Mouse (Mus musculus): Measurements from ENCODE around the gene Cpz. TPM values are rescaled to one million over a fixed set of nuclear protein-coding genes. Genes with fewer than 3 reads are reported as not detected.

The Cpz gene
- polyA plus RNA-seq, 1 experiment from 2014 or later = 13.6 TPM

DNA sequence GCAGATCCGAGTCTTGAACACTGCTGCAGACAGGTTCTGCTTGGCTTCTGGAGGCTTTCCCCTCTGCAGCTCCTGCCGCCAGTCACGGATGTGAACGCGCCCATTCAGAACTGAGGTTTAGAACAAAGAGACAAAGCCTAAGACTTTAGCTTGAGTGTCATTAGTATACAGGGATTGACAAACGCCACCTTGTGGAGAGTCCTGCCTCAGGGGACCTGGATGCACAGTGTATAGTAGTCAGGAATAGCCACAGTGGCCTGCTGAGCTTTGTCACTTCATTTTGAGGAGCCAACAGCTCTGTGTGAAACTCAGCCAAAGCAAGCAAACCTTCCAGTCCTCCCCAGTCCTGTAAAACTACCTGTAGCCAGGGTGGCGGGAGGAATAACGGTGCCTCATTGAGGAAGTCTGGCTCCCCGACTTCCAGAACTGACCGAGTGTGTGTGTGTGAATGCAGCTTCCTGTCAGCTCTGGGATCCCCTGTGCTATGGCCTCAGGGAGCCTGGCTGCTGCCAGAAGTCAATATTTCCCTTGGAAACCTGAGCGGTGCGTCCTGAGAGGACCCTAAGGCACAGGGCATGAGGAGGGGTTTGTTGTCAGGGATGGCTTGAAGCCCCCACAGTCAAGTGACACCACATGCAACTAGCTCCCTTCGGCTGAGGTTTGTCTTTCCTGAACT lies 32.6 kb upstream of the Cpz start:
- Histone ChIP-seq H3K9me3 (ENCODE audit: control insufficient read depth, low read length) (no peaks in the 10 kb centered on the region), H3K4me2 (ENCODE audit: low read depth, low read length) (no peak overlapping the region), H3K9ac (ENCODE audit: low read depth, low read length) (no peak overlapping the region), H3K27ac (ENCODE audit: low read length) (no peak overlapping the region), H3K4me3 (ENCODE audit: low read length) (no peak overlapping the region), H3K4me1 (ENCODE audit: control insufficient read depth, insufficient read depth, low read length) (0 out of 2 replicates have a peak, but pooled peaks cover 2% of the 10 kb centered on the region), H3K27me3 (replicated peaks; ENCODE audit: control insufficient read depth, insufficient read depth, low read length) (no peaks in the 10 kb centered on the region), H3K36me3 (ENCODE audit: control insufficient read depth, insufficient read depth, low read length) (peaks cover 25% of the 10 kb centered on the region)
- WGBS = 77% methylated on average over 13 of the region's 13 CpGs
- ATAC-seq = no peak

DNA sequence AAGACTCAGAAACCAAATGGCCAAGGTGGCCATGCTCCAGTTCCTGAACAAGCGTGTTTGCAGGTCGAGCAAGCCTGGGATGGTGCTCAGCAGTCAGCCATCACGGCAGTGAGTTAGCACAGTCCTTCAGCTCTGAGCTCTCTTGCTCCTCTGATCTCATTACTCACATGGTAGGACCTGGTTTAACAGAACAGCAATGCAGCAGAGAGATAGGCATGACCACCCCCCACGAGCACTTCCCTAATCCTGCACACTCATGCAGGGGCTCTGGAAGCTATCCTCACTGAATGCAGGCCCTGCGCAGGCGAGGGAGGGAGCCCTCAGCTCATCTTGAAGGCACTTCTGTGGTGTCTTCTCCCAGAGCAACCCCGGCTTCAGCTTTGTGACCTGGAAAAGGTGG lies 30.9 kb upstream of the Cpz start:
- Histone ChIP-seq H3K27ac (ENCODE audit: low read length) (no peak overlapping the region), H3K9ac (ENCODE audit: low read depth, low read length) (no peak overlapping the region), H3K36me3 (ENCODE audit: control insufficient read depth, insufficient read depth, low read length) (peaks cover 18% of the 10 kb centered on the region; the same call in 1 of the 2 replicates), H3K9me3 (ENCODE audit: control insufficient read depth, low read length) (no peaks in the 10 kb centered on the region), H3K4me2 (ENCODE audit: low read depth, low read length) (no peak overlapping the region), H3K27me3 (replicated peaks; ENCODE audit: control insufficient read depth, insufficient read depth, low read length) (no peaks in the 10 kb centered on the region), H3K4me3 (ENCODE audit: low read length) (no peak overlapping the region), H3K4me1 (ENCODE audit: control insufficient read depth, insufficient read depth, low read length) (peaks cover 13% of the 10 kb centered on the region)
- 88% methylated on average over 7 of the region's 7 CpGs for WGBS
- ATAC-seq = no peak

DNA sequence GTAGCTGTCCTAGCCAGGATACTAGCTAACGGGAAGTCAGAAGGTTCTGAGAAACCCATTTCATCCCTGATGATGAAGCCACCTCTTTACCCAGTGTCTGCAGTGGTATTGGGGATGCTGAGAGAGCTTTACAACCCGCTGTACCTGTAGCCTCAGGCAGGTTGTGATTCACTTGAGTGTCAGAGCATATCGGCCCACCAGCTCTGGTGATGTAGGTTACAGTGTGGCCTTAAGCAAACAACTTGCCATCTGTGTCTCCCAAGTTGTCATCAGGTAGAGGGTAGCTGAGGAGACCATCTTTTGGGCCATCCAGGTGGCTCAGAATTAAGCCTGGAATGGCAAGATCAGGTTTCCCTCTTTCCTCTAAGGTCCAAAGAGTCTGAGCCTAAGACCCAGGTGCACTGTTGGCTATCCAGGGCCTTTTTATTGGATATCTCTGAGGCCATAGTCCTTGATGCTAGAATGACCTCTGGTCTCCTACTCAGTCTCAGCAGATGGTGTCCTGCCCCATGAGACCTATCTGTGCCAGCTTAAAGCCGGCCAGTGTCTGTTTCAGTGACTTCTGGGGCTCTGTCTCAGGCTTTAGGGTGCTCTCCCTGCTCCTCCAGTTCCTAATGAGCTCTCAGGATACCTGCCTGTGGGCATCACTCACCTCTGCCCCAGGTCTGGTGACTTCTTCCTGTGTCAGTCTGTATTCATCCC lies 27.5 kb upstream of the Cpz start:
- peak; percentile 33; the same call in 1 of the 2 replicates for ATAC-seq
- 85% methylated on average over 4 of the region's 4 CpGs for WGBS

DNA sequence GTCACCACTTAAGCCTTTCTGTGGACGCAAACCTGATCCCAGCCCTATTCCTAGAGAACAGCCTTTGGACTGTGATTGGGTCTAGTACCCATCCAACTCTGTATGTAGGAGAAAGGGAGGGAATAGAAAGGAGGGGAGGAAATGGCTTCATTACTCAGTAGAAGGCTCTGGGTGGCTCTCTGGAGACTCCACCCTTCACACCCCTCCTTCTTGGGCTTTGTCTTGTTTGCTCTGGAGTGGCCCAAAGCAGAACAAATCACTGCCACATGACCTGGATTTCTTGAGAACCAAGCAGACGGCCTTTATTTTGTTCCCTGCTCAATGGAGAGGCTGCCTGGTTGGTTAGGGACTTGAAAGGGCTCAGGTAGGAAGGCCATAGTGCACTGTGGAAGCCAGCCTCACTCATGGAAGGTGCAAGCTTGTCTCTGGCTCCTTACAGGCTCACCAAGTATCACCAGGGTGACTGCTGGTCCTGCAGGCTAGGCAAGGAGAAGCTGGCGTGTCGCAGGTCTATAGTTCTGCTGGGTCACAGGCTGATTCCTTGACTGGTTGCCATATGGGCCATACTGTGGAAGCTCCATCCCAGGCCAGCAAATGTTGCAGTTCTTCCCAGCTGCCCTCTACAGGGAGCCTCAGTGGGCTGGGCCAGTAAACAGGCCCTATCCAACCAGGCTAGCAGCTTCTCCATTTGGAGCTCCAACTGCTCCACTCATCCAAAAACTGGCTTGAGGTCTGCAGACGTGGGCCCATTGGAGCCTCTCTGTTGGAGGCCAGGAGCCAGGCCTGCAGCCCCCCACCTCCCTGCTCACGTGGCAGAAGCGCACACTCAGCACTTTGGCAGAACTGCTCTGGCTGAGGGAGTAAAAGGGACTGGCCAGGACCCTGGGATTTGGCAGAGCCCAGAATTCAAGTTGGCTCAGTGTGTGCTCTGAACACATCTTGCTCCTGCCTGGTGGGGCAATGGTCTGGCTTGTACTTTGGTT lies 26.6 kb upstream of the Cpz start:
- ATAC-seq = peak; percentile 71

More for the DNA sequence above, 27.5 kb upstream of the Cpz start:
- Histone ChIP-seq H3K4me2 (ENCODE audit: low read depth, low read length) (no peak overlapping the region), H3K4me1 (ENCODE audit: control insufficient read depth, insufficient read depth, low read length) (peaks cover 11% of the 10 kb centered on the region), H3K9me3 (ENCODE audit: control insufficient read depth, low read length) (no peaks in the 10 kb centered on the region), H3K9ac (ENCODE audit: low read depth, low read length) (0 out of 2 replicates have a peak overlapping the region, but pooled peaks have one; percentile 15), H3K4me3 (ENCODE audit: low read length) (no peak overlapping the region), H3K27ac (ENCODE audit: low read length) (no peak overlapping the region), H3K27me3 (replicated peaks; ENCODE audit: control insufficient read depth, insufficient read depth, low read length) (no peaks in the 10 kb centered on the region), H3K36me3 (ENCODE audit: control insufficient read depth, insufficient read depth, low read length) (peaks cover 8% of the 10 kb centered on the region; the same call in 1 of the 2 replicates)

DNA sequence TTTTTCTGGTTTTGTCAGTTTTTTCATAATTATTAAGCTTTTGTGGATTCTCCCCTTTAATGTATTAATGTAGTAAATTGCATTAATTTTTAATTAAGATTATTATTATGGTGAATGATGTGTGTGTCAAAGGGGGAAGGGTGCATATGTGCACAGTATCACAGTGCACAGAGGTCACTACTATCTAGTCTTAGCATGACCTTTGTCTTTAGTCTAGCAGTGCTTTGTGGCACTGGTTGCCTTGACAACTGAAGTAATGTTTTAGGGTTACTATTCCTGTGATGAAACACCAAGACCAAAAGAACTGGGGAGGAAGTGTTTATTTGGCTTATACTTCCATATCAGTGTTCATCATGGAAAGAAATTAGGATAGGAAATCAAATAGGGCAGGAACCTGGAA lies 20.6 kb upstream of the Cpz start:
- Histone ChIP-seq H3K27me3 (replicated peaks; ENCODE audit: control insufficient read depth, insufficient read depth, low read length) (no peaks in the 10 kb centered on the region), H3K36me3 (ENCODE audit: control insufficient read depth, insufficient read depth, low read length) (no peaks in the 10 kb centered on the region), H3K4me3 (ENCODE audit: low read length) (no peak overlapping the region), H3K4me1 (ENCODE audit: control insufficient read depth, insufficient read depth, low read length) (0 out of 2 replicates have a peak, but pooled peaks cover 2% of the 10 kb centered on the region), H3K27ac (ENCODE audit: low read length) (no peak overlapping the region), H3K9me3 (ENCODE audit: control insufficient read depth, low read length) (no peaks in the 10 kb centered on the region), H3K4me2 (ENCODE audit: low read depth, low read length) (no peak overlapping the region), H3K9ac (ENCODE audit: low read depth, low read length) (no peak overlapping the region)
- ATAC-seq = no peak

More for the DNA sequence above, 26.6 kb upstream of the Cpz start:
- Histone ChIP-seq H3K9ac (ENCODE audit: low read depth, low read length) (0 out of 2 replicates have a peak overlapping the region, but pooled peaks have one; percentile 15), H3K36me3 (ENCODE audit: control insufficient read depth, insufficient read depth, low read length) (peaks cover 5% of the 10 kb centered on the region; the same call in 1 of the 2 replicates), H3K27ac (ENCODE audit: low read length) (0 out of 2 replicates have a peak overlapping the region, but pooled peaks have one; percentile 2), H3K4me1 (ENCODE audit: control insufficient read depth, insufficient read depth, low read length) (peaks cover 11% of the 10 kb centered on the region), H3K27me3 (replicated peaks; ENCODE audit: control insufficient read depth, insufficient read depth, low read length) (no peaks in the 10 kb centered on the region), H3K4me3 (ENCODE audit: low read length) (no peak overlapping the region), H3K9me3 (ENCODE audit: control insufficient read depth, low read length) (no peaks in the 10 kb centered on the region), H3K4me2 (ENCODE audit: low read depth, low read length) (no peak overlapping the region)
- 43% methylated on average over 7 of the region's 7 CpGs for WGBS

DNA sequence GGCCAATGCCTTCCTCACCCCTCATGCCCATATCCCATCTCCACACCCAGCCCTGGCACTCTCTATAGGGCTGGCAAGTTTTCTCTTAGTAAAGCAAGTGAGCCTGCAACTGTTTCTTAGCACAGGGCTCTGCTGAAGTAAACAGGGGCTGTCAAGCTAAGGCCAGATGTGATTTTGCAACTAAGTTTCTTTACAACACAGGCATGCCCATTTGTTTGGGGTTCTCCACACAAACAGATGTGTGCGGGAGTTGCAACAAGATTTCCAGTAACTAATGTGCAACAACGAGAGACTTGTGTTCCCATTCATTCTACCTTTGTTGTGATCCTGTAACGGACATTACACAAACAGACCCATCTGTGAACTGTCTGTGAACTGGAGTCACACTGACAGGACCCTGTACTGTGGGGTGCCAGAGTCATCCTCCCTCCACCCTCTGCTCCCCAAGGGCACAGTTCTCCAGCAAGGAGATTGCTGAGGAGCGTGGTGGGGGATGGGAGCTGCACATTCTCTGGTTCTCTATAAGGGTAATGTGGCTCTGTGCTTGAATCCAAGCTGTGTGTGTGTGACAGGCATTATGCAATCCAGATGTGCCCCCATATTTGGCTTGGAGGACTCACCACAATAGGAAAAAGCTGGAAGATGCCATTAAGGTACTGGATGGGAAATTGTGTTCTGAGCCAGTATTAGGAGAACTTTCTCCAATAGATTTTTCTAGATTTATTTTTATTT lies 15.7 kb upstream of the Cpz start:
- no peak overlapping the region for H3K4me2 ChIP-seq (ENCODE audit: low read depth, low read length)
- no peaks in the 10 kb centered on the region for H3K36me3 ChIP-seq (ENCODE audit: control insufficient read depth, insufficient read depth, low read length)
- peaks cover 6% of the 10 kb centered on the region; the same call in 1 of the 2 replicates for H3K4me1 ChIP-seq (ENCODE audit: control insufficient read depth, insufficient read depth, low read length)
- H3K9me3 ChIP-seq (ENCODE audit: control insufficient read depth, low read length) = no peaks in the 10 kb centered on the region
- peak overlapping the region; percentile 42 for H3K27ac ChIP-seq (ENCODE audit: low read length)
- WGBS = 57% methylated on average over 4 of the region's 4 CpGs
- ATAC-seq = no peak
- H3K9ac ChIP-seq (ENCODE audit: low read depth, low read length) = no peak overlapping the region
- H3K4me3 ChIP-seq (ENCODE audit: low read length) = no peak overlapping the region
- no peaks in the 10 kb centered on the region for H3K27me3 ChIP-seq (replicated peaks; ENCODE audit: control insufficient read depth, insufficient read depth, low read length)

DNA sequence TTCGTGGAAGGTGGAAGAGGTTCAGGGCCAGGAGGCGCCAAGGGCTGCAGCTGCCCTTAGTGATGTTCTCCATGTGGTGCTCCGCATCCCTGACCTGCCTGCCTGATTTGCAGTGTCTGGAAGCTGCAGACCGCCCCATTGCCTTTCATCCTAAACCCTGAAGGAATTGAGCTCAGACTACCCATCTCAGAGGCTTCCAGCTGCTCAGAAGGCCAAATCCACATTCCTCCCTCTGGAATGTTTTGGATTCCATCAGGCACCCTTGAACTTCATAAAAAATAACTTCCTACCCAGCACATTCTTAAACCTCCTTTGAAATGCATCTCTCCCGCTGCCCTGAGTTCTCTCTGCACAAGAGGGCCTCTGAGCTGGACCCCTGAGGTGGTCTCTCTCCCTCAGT lies 15.1 kb upstream of the Cpz start:
- H3K27ac ChIP-seq (ENCODE audit: low read length) = peak overlapping the region; percentile 50
- WGBS = 42% methylated on average over 5 of the region's 5 CpGs
- no peak for ATAC-seq

DNA sequence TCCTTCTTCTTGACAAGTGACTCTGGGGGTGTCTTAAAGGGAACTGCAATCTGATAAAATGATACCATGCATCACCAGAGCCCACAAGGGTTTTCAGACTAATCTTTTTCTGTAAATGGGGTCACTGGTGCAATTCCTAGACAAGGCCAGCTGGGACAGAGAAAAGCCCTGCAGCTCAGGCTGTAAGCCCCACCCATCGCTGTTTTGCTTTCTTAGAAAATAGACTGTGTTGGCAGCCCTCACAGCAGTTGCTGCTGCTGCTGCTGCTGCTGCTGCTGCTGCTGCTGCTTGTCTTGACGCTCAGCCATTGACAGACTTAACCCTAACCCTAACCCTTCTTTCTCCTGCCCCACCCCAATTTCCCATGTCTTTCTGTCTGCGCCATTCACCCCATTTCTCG lies 14.1 kb upstream of the Cpz start:
- Histone ChIP-seq H3K4me2 (ENCODE audit: low read depth, low read length) (no peak overlapping the region), H3K9ac (ENCODE audit: low read depth, low read length) (no peak overlapping the region), H3K27me3 (replicated peaks; ENCODE audit: control insufficient read depth, insufficient read depth, low read length) (no peaks in the 10 kb centered on the region), H3K4me1 (ENCODE audit: control insufficient read depth, insufficient read depth, low read length) (peaks cover 6% of the 10 kb centered on the region; the same call in 1 of the 2 replicates), H3K36me3 (ENCODE audit: control insufficient read depth, insufficient read depth, low read length) (no peaks in the 10 kb centered on the region), H3K27ac (ENCODE audit: low read length) (no peak overlapping the region), H3K4me3 (ENCODE audit: low read length) (no peak overlapping the region), H3K9me3 (ENCODE audit: control insufficient read depth, low read length) (no peaks in the 10 kb centered on the region)
- ATAC-seq = no peak
- 66% methylated on average over 4 of the region's 4 CpGs for WGBS

More for the DNA sequence above, 15.1 kb upstream of the Cpz start:
- Histone ChIP-seq H3K9me3 (ENCODE audit: control insufficient read depth, low read length) (no peaks in the 10 kb centered on the region), H3K27me3 (replicated peaks; ENCODE audit: control insufficient read depth, insufficient read depth, low read length) (no peaks in the 10 kb centered on the region), H3K4me1 (ENCODE audit: control insufficient read depth, insufficient read depth, low read length) (peaks cover 6% of the 10 kb centered on the region; the same call in 1 of the 2 replicates), H3K4me3 (ENCODE audit: low read length) (no peak overlapping the region), H3K36me3 (ENCODE audit: control insufficient read depth, insufficient read depth, low read length) (no peaks in the 10 kb centered on the region), H3K4me2 (ENCODE audit: low read depth, low read length) (no peak overlapping the region), H3K9ac (ENCODE audit: low read depth, low read length) (no peak overlapping the region)
